Mouse (Mus musculus): ENCODE results near the gene Rasl11b.

Rasl11b gene

DNA sequence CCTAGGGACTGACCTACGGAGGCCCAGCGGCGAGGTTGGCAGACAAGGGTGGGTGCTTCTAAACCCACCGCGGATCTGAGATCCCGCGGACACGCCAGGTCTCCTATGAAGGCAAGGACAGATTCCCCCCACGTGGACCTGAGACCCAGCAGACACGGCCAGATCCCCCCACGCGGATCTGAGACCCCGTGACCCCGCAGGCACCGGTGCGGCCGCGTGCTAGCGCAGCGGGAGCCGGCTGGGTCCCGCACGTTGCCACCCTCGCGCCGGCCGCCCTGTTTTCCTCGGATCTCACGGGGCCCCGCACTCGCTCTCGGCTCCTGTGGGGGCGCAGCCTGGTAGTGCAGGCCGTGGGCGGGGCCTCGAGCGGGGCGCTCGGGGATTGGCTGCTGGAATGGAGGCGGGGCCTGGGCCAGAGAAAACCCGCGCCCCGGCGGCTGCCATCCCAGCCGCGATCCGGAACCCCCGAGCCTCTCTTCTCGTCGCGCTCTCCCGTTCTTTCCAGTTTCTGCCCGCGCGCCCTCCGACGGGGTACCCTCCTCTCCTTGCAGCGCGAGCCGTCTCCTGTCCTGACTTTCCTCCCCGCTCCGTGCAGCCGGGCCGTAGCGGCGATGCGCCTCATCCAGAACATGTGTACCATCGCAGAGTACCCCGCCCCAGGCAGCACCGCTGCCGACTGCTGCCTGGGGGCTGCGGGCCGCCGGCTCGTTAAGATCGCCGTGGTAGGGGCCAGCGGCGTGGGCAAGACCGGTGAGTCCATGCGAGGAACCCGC, at the start of gene Rasl11b:
TSS of gene Rasl11b (plus strand) at position 446 of the 773 bp plus-strand sequence.
- DNase-seq (ENCODE audit: inconsistent ontology term): peak; percentile 95

GRCm38 (mm10) chr5:74147631-74148030, 47.5 kb upstream of the Rasl11b start:
- no peak for DNase-seq (ENCODE audit: inconsistent ontology term)

DNA sequence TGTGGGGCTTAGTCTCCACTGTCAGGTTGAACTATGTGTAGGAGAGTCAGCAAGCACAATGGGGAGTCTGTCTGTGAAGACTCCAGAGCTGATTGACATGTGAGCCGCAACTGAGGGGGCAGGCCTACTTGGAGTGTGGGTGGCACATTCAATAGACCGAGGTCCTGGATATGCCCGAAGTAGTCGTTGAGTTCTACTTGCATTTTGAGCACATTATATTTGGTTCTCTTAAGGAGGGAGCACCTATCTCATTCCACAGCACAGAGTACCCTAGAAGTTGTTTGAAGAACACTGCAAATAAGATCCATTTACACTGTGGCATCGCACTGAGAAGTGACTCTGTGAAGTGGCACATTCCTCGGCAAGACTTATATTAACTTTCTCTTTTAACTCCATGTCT, 45.1 kb upstream of the Rasl11b start:
- no peak for DNase-seq (ENCODE audit: inconsistent ontology term)

DNA sequence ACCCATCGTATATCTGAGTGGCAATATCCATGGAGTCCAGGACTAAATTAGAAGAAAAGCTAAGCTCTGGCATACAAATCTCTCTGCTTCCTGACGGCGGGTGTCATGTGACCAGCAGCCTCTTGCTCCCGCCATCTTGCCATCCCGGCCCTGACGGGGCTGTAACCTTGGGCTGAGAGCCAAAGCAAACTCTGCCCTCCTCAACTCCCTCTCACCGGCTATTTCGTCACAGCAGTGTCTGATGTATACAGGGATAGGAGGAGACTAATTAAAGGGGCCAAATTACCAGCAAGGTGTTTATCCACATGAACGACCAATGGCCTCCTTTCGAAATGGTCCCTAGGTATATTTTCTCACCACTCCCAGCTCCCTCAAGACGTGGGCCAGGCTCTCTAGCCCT, 43.3 kb upstream of the Rasl11b start:
- no peak for DNase-seq (ENCODE audit: inconsistent ontology term)

- no peak for DNase-seq (ENCODE audit: inconsistent ontology term)
Measured at GRCm38 (mm10) chr5:74155860-74156351, 39.2 kb upstream of the Rasl11b start.

GRCm38 (mm10) chr5:74158929-74159632, 36.0 kb upstream of the Rasl11b start:
- DNase-seq (ENCODE audit: inconsistent ontology term): no peak

DNA sequence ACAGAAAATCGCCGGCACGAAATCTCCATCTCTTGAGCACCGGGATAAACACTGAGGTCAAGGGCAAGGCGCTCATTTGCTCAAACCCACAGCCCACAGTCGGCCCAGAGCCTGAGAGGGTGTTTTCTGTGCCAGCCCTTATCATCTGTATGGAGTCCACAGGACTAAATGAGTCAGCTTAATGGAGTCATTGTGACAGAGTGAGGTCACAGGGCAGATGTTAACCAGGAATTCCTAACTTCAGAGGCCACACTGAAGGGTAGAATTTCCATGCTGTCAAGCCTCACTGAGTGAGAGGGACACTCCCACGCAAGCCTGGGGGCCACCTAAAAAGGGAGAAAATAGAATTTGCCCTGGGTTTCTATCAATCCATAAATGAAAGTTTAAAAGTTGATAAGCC, 35.2 kb upstream of the Rasl11b start:
- DNase-seq (ENCODE audit: inconsistent ontology term): peak; percentile 53

DNA sequence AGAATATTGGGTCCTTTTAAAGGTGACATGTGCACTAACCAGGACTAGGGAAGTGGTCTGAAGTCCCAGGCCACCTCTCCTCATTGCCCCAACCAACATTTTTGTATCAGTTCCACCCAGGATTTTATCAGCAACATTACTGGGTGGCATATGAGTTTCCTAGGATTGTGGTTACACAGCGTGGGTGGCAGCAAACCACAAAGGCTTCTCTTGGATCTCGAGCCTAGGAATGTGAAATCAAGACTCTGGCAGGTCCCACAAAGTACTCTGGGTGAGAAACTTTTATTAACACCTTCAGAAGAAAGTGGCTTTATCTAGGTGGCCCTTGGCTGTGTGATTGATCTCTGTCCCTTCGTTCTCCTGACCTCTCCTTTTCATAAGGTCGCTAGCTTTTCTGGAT, 34.7 kb upstream of the Rasl11b start:
- peak; percentile 71 for DNase-seq (ENCODE audit: inconsistent ontology term)

GRCm38 (mm10) chr5:74161297-74161926, 33.7 kb upstream of the Rasl11b start:
- peak; percentile 90 for DNase-seq (ENCODE audit: inconsistent ontology term)

DNA sequence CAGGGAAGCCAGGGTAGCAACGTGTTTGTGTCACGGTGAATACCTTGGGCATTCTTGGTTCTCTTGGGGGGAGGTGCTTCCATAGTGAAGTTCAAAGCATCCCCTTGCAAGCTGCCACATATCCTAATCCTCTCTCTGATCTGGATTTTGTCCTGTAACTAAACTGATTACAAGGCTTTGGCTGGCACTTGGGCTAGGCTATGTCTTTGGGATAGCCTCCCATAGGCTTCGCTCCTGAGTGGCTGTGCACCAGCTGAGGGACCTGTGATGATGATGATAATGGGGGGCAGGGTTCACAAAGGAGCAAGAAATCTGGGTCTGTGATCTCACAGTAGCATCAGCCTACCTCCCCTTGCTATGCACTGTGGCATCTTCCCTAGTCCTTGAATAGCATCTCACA, 33.1 kb upstream of the Rasl11b start:
- no peak for DNase-seq (ENCODE audit: inconsistent ontology term)

GRCm38 (mm10) chr5:74163141-74163540, 31.9 kb upstream of the Rasl11b start:
- no peak for DNase-seq (ENCODE audit: inconsistent ontology term)

GRCm38 (mm10) chr5:74164547-74164946, 30.5 kb upstream of the Rasl11b start:
- no peak for DNase-seq (ENCODE audit: inconsistent ontology term)

- no peak for DNase-seq (ENCODE audit: inconsistent ontology term)
Measured at GRCm38 (mm10) chr5:74166642-74167041, 28.4 kb upstream of the Rasl11b start.

DNA sequence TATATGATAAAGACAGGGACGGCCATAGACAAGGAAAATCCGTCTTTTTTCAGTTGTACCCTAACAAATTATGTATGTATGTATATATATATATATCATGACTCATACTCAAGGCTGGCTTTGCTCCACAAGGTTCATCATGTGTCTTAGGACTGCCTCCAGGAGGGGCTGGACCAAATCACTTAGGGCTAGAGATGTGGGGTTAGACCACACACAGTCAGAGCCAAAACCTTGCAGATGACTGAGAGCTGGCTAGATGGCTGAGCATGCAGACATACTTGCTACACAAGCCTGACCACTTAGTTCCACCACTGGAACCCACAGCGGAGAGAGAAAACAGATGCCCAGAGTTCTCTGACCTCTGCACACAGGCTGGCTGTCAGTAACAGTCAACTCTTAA, 27.0 kb upstream of the Rasl11b start:
- DNase-seq (ENCODE audit: inconsistent ontology term): no peak

- no peak for DNase-seq (ENCODE audit: inconsistent ontology term)
Measured at GRCm38 (mm10) chr5:74171768-74172167, 23.3 kb upstream of the Rasl11b start.

DNA sequence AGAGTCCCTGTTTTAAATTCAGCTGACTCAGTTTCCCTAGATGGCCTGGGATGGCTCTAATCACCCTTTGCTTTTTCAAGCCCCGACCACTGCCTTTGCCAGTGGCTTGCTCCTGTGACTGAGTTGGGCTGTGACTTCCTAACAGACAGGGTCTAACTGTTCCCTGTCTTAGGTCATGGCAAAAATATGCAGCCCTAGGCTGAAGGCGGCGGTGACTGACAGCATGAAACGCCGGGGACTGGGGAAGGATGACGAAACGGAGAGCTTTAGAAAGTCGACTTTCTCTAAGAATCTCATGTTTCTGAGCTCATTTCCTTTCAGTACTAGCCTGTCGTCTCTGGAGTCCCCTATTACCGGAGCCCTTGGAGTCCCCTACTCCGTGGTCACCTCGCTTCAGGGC, 22.9 kb upstream of the Rasl11b start:
- DNase-seq (ENCODE audit: inconsistent ontology term): peak; percentile 69

DNA sequence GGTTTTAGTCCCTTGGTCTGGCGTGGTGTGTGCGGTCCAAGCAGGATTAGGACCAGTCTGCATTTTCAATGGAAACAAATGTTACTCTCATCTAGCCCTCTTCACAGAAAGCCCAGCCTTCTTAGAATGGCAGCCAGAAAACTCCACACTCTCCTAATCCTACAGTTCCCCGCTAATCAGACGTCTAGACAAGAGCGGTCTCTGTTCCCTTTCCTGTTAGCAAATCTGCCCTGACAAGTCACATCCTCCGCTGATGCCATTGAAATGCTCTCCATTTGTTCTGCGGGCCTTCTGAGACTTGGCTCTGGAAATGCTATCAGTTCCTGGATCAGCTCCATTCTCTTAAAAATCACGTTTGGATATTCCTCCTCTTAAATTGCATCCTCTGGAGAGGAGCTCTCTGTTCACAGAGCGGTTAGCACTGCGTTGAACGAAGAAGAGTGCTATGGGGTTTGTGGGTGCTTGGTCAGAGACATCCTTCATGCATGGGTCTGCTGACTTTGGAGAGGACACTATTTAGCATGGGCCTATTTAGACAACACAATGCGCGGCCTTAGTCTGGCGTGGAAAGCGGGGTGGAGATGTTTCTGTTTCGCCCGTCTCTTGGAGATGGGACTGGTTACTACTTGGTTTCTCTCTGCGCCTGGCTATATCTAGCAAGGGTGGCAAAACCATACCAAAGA, 21.8 kb upstream of the Rasl11b start:
- DNase-seq (ENCODE audit: inconsistent ontology term): peak; percentile 80

- DNase-seq (ENCODE audit: inconsistent ontology term): peak; percentile 74
Measured at GRCm38 (mm10) chr5:74175526-74176270, 19.4 kb upstream of the Rasl11b start.

- DNase-seq (ENCODE audit: inconsistent ontology term): no peak
Measured at GRCm38 (mm10) chr5:74180216-74180615, 14.9 kb upstream of the Rasl11b start.

DNA sequence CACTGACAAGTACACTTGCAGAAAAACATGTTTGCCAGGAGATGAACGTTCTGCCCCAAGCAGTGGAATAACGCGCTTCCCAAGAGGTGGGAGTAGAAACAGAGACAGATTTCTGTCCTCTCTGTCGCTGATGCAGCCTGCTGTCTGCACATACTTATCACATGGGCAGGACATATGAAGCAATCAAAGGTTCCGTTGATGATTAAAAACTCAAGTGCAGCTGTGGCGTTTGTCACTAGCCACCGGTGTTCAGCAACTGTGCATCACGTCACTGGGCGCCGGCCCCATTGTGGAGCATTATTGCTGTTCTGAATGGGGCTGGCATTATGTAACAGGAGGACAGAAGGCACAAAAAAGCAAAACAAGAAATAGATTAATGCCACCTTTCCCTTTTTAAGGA, 12.0 kb upstream of the Rasl11b start:
- no peak for DNase-seq (ENCODE audit: inconsistent ontology term)

DNA sequence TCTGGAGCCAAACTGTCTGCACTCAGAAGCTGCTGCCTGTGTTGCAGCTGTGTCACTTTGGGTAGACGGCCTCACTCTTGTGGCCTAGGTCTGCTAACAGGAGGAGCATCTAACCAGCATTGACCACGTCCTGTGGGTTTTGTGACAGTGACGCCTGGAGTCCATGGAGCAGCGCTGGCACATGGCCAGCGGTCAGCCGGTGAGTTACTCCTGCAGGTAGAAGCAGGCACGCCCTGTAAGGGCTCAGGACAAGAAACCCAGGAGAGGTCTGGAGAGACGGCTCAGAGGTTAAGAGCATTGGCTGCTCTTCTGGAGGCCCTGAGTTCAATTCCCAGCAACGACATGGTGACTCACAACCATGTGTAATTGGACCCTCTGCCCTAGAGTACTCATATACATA, 10.5 kb upstream of the Rasl11b start:
- DNase-seq (ENCODE audit: inconsistent ontology term): no peak
